Mouse (Mus musculus) hindbrain, postnatal 0 days (tissue): ENCODE results near the gene Vamp2. TPM values are rescaled to one million over a fixed set of nuclear protein-coding genes. Genes with fewer than 3 reads are reported as not detected.
A peak's percentile ranks its signal among the peaks of the same experiment; 100 is the strongest.

Experiments used
- ATAC-seq: fragments of 200-750 bp; cut with Nextera tagmentation; 2 replicates; pipeline ENCODE4 v1.8.0; 2017; ENCODE audit warnings: mild to moderate bottlenecking, moderate TSS enrichment, moderate library complexity
- DNase-seq: peaks from one replicate; pipeline ENCODE4 v3.0.0-alpha.2; 2015; ENCODE audit warnings: low spot score
- H3K27ac ChIP-seq: fragments of 300-500 bp; sonication (generic); 2 replicates; pipeline ENCODE4 v1.5.1; 2014; ENCODE audit warnings: mild to moderate bottlenecking
- H3K27me3 ChIP-seq: fragments of 300-500 bp; sonication (generic); 2 replicates; pipeline ENCODE4 v1.6.1; 2014; ENCODE audit warnings: low read length, mixed read lengths; ENCODE audit not compliant: insufficient read depth
- H3K36me3 ChIP-seq: fragments of 300-500 bp; sonication (generic); 2 replicates; pipeline ENCODE4 v1.6.1; 2014; ENCODE audit warnings: low read length, mixed read lengths; ENCODE audit not compliant: insufficient read depth
- H3K4me1 ChIP-seq: fragments of 300-500 bp; sonication (generic); 2 replicates; pipeline ENCODE4 v1.6.1; 2014; ENCODE audit warnings: antibody characterized with exemption, low read length, mixed read lengths; ENCODE audit not compliant: insufficient read depth
- H3K4me2 ChIP-seq: fragments of 300-500 bp; sonication (generic); 2 replicates; pipeline ENCODE4 v1.6.1; 2014; ENCODE audit warnings: low read depth, mild to moderate bottlenecking, low read length, moderate library complexity, mixed read lengths
- H3K4me3 ChIP-seq: fragments of 300-500 bp; sonication (generic); 2 replicates; pipeline ENCODE4 v1.5.1; 2014; ENCODE audit warnings: low read length
- H3K9ac ChIP-seq: fragments of 300-500 bp; sonication (generic); replicated peaks from 2 replicates; pipeline ENCODE4 v1.6.1; 2014; ENCODE audit warnings: mild to moderate bottlenecking, low read length, moderate library complexity, mixed read lengths
- H3K9me3 ChIP-seq: fragments of 300-500 bp; sonication (generic); 2 replicates; pipeline ENCODE4 v1.6.1; 2016; ENCODE audit warnings: low read length, mixed read lengths
- CTCF ChIP-seq: IDR thresholded peaks from 2 replicates; pipeline ENCODE4 v1.5.1; 2016; ENCODE audit warnings: antibody characterized with exemption, control low read depth, low read depth
- WGBS: fragments of 180-500 bp; shearing (Covaris S2); extraction: QIAGEN DNeasy Blood & Tissue Kit; methylation state at CpG from one replicate; pipeline ENCODE4 v1.1.7; 2014; 5-methylcytosine and 5-hydroxymethylcytosine counted together
- polyA plus RNA-seq: library from polyadenylated mRNA; unstranded; fragments of >200 nt; fragmentation: Nextera tagmentation; extraction: Ambion mirVana; gene quantifications from 2 replicates; pipeline ENCODE4 v1.2.1, GENCODE M21; 2015
- total RNA-seq: library from RNA; depleted of rRNA; stranded (reverse); fragments of >200 nt; gene quantifications from 2 replicates; pipeline ENCODE4 v1.2.3, GENCODE M21; 2014

The Vamp2 gene
- total and polyA plus RNA-seq, 2 experiments from 2014 or later, result 146 to 489 TPM

- peak within 1 kb of the TSS; percentile 77 for H3K4me3 ChIP-seq
- no peak for TF ChIP-seq CTCF
- no peak within 1 kb of the TSS for H3K27ac ChIP-seq
- H3K9ac ChIP-seq, result peak within 1 kb of the TSS; percentile 74; the same call in 1 of the 2 replicates
- 3% methylated on average over 27 of the region's 27 CpGs for WGBS
- no peaks in the 10 kb centered on the region for H3K36me3 ChIP-seq
- no peak for DNase-seq
- no peaks in the 10 kb centered on the region for H3K27me3 ChIP-seq
- no peak for ATAC-seq
- no peaks in the 10 kb centered on the region for H3K9me3 ChIP-seq
- peaks cover 15% of the 10 kb centered on the region for H3K4me1 ChIP-seq
- H3K4me2 ChIP-seq, result peak within 1 kb of the TSS; percentile 97
These were observed 32.1 kb downstream of the Vamp2 start, which contains the start of gene Hes7 for GRCm38 (mm10) chr11:69120221-69121000. Hes7 (plus strand) TSS chr11:69120404.

GRCm38 (mm10) chr11:69121001-69121740 is 32.9 kb downstream of the Vamp2 start:
- Histone ChIP-seq H3K9ac (peak overlapping the region; percentile 74; the same call in 1 of the 2 replicates), H3K27me3 (no peaks in the 10 kb centered on the region), H3K4me1 (peaks cover 16% of the 10 kb centered on the region), H3K27ac (0 out of 2 replicates have a peak overlapping the region, but pooled peaks have one; percentile 87), H3K4me2 (peak overlapping the region; percentile 97), H3K9me3 (no peaks in the 10 kb centered on the region), H3K36me3 (no peaks in the 10 kb centered on the region), H3K4me3 (peak overlapping the region; percentile 77)
- DNase-seq (peak; percentile 22), ATAC-seq (no peak)
- TF ChIP-seq CTCF, result no peak
- WGBS, result 2% methylated on average over 32 of the region's 33 CpGs

GRCm38 (mm10) chr11:69121741-69122335 is 33.5 kb downstream of the Vamp2 start:
- H3K9ac ChIP-seq, result peak overlapping the region; percentile 74
- peaks cover 19% of the 10 kb centered on the region for H3K4me1 ChIP-seq
- no peak for TF ChIP-seq CTCF
- no peaks in the 10 kb centered on the region for H3K27me3 ChIP-seq
- ATAC-seq (no peak), DNase-seq (peak; percentile 58)
- peak overlapping the region; percentile 97 for H3K4me2 ChIP-seq
- H3K9me3 ChIP-seq, result no peaks in the 10 kb centered on the region
- peak overlapping the region; percentile 87; the same call in 1 of the 2 replicates for H3K27ac ChIP-seq
- under 1% methylated on average over 28 of the region's 32 CpGs for WGBS
- H3K4me3 ChIP-seq, result peak overlapping the region; percentile 77
- H3K36me3 ChIP-seq, result no peaks in the 10 kb centered on the region

GRCm38 (mm10) chr11:69122336-69122951 is 34.2 kb downstream of the Vamp2 start, which contains the start of gene 9130213A22Rik:
9130213A22Rik (minus strand) TSS chr11:69122589.
- under 1% methylated on average over 64 of the region's 66 CpGs for WGBS
- Histone ChIP-seq H3K9ac (peak within 1 kb of the TSS; percentile 74), H3K27ac (peak within 1 kb of the TSS; percentile 87), H3K4me3 (peak within 1 kb of the TSS; percentile 77), H3K27me3 (no peaks in the 10 kb centered on the region), H3K4me1 (peaks cover 19% of the 10 kb centered on the region), H3K4me2 (peak within 1 kb of the TSS; percentile 97), H3K36me3 (no peaks in the 10 kb centered on the region), H3K9me3 (no peaks in the 10 kb centered on the region)
- peak; percentile 71 for ATAC-seq
- peak; percentile 60 for TF ChIP-seq CTCF
- peak; percentile 91 for DNase-seq

GRCm38 (mm10) chr11:69123056-69123692 is 34.9 kb downstream of the Vamp2 start:
- H3K27ac ChIP-seq, result peak overlapping the region; percentile 89
- no peaks in the 10 kb centered on the region for H3K27me3 ChIP-seq
- DNase-seq (peak; percentile 93), ATAC-seq (peak; percentile 13)
- peak overlapping the region; percentile 74 for H3K9ac ChIP-seq
- no peaks in the 10 kb centered on the region for H3K36me3 ChIP-seq
- peak overlapping the region; percentile 77 for H3K4me3 ChIP-seq
- peak overlapping the region; percentile 97 for H3K4me2 ChIP-seq
- peak; percentile 44 for TF ChIP-seq CTCF
- H3K9me3 ChIP-seq, result no peaks in the 10 kb centered on the region
- H3K4me1 ChIP-seq, result peaks cover 19% of the 10 kb centered on the region
- under 1% methylated on average over 29 of the region's 29 CpGs for whole genome bisulfite sequencing
